Mouse (Mus musculus) heart, embryonic 16.5 days (tissue): ENCODE measurements around the gene Slc39a1. TPM values are rescaled to one million over a fixed set of nuclear protein-coding genes. Genes with fewer than 3 reads are reported as not detected.

Experiments
- ATAC-seq: fragments of 200-750 bp; cut with Nextera tagmentation; replicated peaks from 2 replicates; pipeline ENCODE4 v1.8.0; 2017; ENCODE audit warnings: moderate number of reproducible peaks; ENCODE audit not compliant: insufficient read depth, low FRiP score; ENCODE audit errors: extremely low read depth
- H3K27ac ChIP-seq: fragments of 300-500 bp; sonication (generic); 2 replicates; pipeline ENCODE4 v1.5.1; 2014; ENCODE audit warnings: mild to moderate bottlenecking, low read length, control low read depth, moderate library complexity
- H3K27me3 ChIP-seq: fragments of 300-500 bp; sonication (generic); 2 replicates; pipeline ENCODE4 v1.6.1; 2014; ENCODE audit warnings: low read length, mixed read lengths; ENCODE audit not compliant: control insufficient read depth, insufficient read depth
- H3K36me3 ChIP-seq: fragments of 300-500 bp; sonication (generic); 2 replicates; pipeline ENCODE4 v1.6.1; 2014; ENCODE audit not compliant: control insufficient read depth, insufficient read depth
- H3K4me1 ChIP-seq: fragments of 300-500 bp; sonication (generic); 2 replicates; pipeline ENCODE4 v1.6.1; 2014; ENCODE audit warnings: low read length, mixed read lengths; ENCODE audit not compliant: control insufficient read depth, insufficient read depth
- H3K4me2 ChIP-seq: fragments of 300-500 bp; sonication (generic); 2 replicates; pipeline ENCODE4 v1.6.1; 2014; ENCODE audit warnings: low read depth, mild to moderate bottlenecking, control low read depth, low read length
- H3K4me3 ChIP-seq: fragments of 300-500 bp; sonication (generic); 2 replicates; pipeline ENCODE4 v1.5.1; 2014; ENCODE audit warnings: mild to moderate bottlenecking, control low read depth, low read length
- H3K9ac ChIP-seq: fragments of 300-500 bp; sonication (generic); 2 replicates; pipeline ENCODE4 v1.6.1; 2014; ENCODE audit warnings: low read length, control low read depth
- H3K9me3 ChIP-seq: fragments of 300-500 bp; sonication (generic); replicated peaks from 2 replicates; pipeline ENCODE4 v1.6.1; 2016; ENCODE audit warnings: low read length; ENCODE audit not compliant: control insufficient read depth
- WGBS: fragments of 180-500 bp; shearing (Covaris S2); extraction: QIAGEN DNeasy Blood & Tissue Kit; methylation state at CpG from one replicate; pipeline ENCODE4 v1.1.7; 2014; 5-methylcytosine and 5-hydroxymethylcytosine counted together
- polyA plus RNA-seq: library from polyadenylated mRNA; unstranded; fragments of >200 nt; fragmentation: Nextera tagmentation; extraction: Ambion mirVana; gene quantifications from 2 replicates; pipeline ENCODE4 v1.2.1, GENCODE M21; 2015

Slc39a1 gene
- polyA plus RNA-seq, 1 experiment from 2014 or later = 61.5 TPM

DNA sequence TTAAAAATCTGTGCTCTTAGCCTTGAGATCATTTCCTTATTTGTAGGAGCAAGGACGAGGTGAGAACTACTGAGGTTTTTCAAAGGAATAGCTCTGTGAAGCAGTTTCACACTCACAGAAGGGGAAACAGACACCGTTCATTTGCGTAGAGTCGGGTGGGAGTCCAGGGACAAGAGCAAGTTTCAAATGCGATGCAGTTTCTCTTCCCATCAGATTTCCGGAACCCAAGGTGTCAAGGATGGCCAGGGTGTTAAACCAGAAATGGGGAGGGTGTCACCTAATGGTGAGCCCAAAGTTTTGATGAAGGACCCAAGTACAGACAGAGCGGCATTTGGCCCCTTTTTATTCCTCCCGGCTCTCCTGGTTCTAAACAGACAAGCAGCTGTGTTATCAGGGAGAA lies 16.9 kb upstream of the Slc39a1 start:
- Histone ChIP-seq H3K36me3 (peaks cover 19% of the 10 kb centered on the region), H3K9ac (peak overlapping the region; percentile 85), H3K9me3 (no peaks in the 10 kb centered on the region), H3K4me2 (peak overlapping the region; percentile 81), H3K4me1 (peaks cover 4% of the 10 kb centered on the region; the same call in 1 of the 2 replicates), H3K27ac (peak overlapping the region; percentile 89), H3K27me3 (no peaks in the 10 kb centered on the region), H3K4me3 (peak overlapping the region; percentile 70)
- WGBS = 9% methylated on average over 8 of the region's 8 CpGs
- no peak for ATAC-seq

DNA sequence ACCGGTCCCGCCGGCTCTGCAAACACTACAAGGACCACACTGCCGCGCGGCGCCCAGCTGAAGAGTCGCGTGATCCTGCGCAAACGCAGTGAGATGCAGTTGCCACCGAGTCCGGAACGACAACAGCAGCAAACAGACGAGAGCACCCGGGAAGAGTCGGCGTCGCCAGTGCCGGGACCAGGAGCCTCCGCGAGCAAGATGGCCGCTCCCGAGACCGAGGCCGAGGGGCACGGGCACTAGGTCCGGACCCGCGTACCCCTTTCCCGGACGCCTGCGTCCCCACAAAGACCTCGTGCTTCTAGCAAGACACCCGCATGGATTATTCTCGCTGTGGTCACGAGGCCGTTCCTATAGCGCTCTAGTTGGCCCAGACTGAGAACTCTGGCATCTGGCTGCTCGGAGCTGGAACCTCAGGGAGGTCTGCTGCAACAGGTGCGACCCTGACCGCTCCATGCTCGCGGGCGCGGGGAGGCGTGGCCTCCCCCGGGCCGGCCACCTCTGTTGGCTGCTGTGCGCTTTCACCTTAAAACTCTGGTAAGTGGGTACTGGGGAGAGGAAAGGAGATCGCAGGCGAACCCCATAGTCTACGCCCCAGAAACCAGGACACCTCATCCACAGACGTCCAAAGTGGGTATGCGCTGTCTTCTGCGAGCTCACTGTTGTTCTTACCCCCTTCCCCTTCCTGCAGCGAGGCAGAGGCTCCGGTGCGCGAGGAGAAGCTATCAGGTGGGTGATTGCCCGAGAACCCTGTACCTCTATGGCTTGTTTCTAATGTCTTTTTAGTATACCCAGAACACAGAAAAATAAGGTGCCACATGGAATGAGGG lies 16.3 kb upstream of the Slc39a1 start, which contains the start of gene Jtb:
Jtb (plus strand) TSS at position 91 of the 827 bp plus-strand sequence.
- peak; percentile 96 for ATAC-seq
- under 1% methylated on average over 61 of the region's 61 CpGs for WGBS
- H3K9me3 ChIP-seq = no peaks in the 10 kb centered on the region

GRCm38 (mm10) chr3:90241251-90241650 lies 6.7 kb upstream of the Slc39a1 start:
- no peak overlapping the region for H3K27ac ChIP-seq
- 81% methylated on average over 2 of the region's 2 CpGs for WGBS
- no peaks in the 10 kb centered on the region for H3K9me3 ChIP-seq
- H3K27me3 ChIP-seq = no peaks in the 10 kb centered on the region
- ATAC-seq = no peak
- H3K36me3 ChIP-seq = peaks cover 5% of the 10 kb centered on the region; the same call in 1 of the 2 replicates
- peaks cover 10% of the 10 kb centered on the region for H3K4me1 ChIP-seq
- H3K9ac ChIP-seq = no peak overlapping the region
- H3K4me3 ChIP-seq = no peak overlapping the region
- H3K4me2 ChIP-seq = no peak overlapping the region

More for the DNA sequence above, 16.3 kb upstream of the Slc39a1 start, which contains the start of gene Jtb:
- Histone ChIP-seq H3K36me3 (peaks cover 22% of the 10 kb centered on the region), H3K4me3 (peak within 1 kb of the TSS; percentile 70), H3K4me2 (peak within 1 kb of the TSS; percentile 81), H3K27me3 (no peaks in the 10 kb centered on the region), H3K9ac (peak within 1 kb of the TSS; percentile 85), H3K27ac (peak within 1 kb of the TSS; percentile 89), H3K4me1 (peaks cover 4% of the 10 kb centered on the region; the same call in 1 of the 2 replicates)

DNA sequence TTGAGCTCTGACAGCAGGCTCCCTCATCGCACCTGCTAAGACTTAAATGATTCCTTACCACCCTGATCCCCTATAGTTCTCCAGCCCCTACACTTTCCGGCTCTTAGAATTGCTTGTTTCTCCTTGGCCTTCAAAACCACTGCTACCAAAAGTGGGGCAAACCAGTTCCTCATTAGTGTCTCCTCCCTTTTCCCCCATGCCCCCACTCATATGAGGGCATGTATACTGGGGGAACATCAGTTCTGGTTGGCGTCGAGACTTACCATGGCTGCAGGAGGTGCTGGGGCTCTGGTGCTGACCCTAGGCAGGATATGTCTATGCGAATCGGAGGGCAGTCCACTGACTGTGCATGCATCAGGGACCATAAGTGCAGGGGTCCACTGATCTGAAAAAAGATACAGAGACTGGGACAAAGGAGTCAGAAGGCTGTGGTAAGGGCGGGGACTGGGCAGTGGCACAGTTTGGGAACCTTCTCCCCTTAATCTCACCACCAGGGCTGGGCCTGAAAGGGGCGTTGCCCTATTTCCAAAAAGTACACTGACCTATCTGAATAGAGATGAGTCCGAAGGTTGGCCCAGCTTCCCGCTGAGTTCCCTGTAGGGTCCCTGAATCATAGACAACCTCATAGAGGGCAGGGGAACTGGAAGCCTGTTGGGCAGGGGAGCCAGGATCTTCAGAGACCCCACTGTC lies 6.2 kb upstream of the Slc39a1 start:
- peaks cover 2% of the 10 kb centered on the region; the same call in 1 of the 2 replicates for H3K36me3 ChIP-seq
- no peak overlapping the region for H3K4me3 ChIP-seq
- no peaks in the 10 kb centered on the region for H3K9me3 ChIP-seq
- no peak overlapping the region for H3K4me2 ChIP-seq
- peaks cover 10% of the 10 kb centered on the region for H3K4me1 ChIP-seq
- H3K9ac ChIP-seq = no peak overlapping the region
- H3K27ac ChIP-seq = no peak overlapping the region
- 87% methylated on average over 10 of the region's 10 CpGs for WGBS
- H3K27me3 ChIP-seq = no peaks in the 10 kb centered on the region
- no peak for ATAC-seq

DNA sequence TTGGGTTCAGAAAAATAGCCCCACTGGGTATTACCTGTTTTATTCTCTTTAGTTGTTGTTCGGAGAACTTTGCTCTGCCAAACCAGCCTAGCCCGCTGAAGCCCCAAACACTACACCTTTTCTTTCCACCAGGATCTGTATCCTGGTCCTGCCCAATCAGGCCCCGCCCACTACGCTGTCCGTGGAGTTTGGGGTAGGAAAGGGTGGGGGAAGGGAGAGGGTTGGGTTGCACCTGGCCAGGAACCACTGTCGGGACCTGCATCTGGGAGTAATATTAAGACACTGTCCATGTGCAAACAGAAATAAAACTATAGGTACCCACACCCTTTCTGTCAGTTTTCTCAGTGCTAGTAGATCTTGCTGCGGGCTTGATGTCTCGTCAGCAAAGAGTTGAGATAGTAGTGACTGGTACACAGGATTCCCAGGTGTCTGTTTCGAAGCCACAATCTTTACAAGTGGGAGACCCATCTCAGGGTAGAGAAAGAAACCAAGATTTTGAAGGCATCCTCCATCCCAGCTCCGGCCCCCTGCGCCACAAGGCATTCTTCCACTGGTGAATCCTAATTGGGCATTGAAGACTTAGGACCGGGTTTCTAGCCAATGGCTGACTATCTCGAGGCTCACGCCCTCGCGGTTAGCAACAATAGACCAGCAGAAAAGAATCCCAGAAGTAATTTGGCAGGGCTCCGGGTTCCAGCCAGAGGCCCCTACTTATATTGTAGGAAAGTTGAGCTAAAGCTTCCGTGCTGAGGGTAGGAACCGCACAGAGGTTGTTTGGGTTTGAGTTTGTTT lies 4.8 kb upstream of the Slc39a1 start, which contains the start of gene Creb3l4:
Creb3l4 (minus strand) TSS at position 529 of the 792 bp plus-strand sequence.
- peak within 1 kb of the TSS; percentile 56 for H3K9ac ChIP-seq
- peaks cover 13% of the 10 kb centered on the region for H3K4me1 ChIP-seq
- no peaks in the 10 kb centered on the region for H3K27me3 ChIP-seq
- peak within 1 kb of the TSS; percentile 78 for H3K4me2 ChIP-seq
- H3K27ac ChIP-seq = peak within 1 kb of the TSS; percentile 56
- no peaks in the 10 kb centered on the region for H3K36me3 ChIP-seq
- 9% methylated on average over 19 of the region's 19 CpGs for WGBS
- H3K4me3 ChIP-seq = peak within 1 kb of the TSS; percentile 54
- ATAC-seq = peak; percentile 42
- no peaks in the 10 kb centered on the region for H3K9me3 ChIP-seq

- Histone ChIP-seq H3K27ac (no peak overlapping the region), H3K4me2 (no peak overlapping the region), H3K36me3 (peaks cover 2% of the 10 kb centered on the region; the same call in 1 of the 2 replicates), H3K9me3 (no peaks in the 10 kb centered on the region), H3K9ac (no peak overlapping the region), H3K4me1 (peaks cover 17% of the 10 kb centered on the region), H3K4me3 (no peak overlapping the region), H3K27me3 (no peaks in the 10 kb centered on the region)
- no peak for ATAC-seq
- 65% methylated on average over 2 of the region's 2 CpGs for WGBS
These were observed 2.6 kb upstream of the Slc39a1 start for GRCm38 (mm10) chr3:90245406-90245805.

DNA sequence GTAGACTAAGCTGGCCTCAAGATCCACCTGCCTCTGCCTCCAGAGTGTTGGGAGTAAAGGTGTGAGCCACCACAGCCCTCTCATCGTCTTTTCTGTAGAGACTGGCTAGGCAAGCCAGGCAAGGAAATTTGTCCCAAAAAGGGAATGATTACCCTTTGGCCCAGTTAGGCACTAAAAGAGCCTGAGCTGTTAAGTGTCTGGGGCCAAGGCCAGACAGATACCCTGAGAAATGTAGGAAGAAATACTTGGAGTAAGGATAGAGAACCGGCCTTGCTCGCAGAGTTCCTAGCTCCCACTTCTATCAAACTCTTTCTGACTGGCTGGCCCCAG lies 377 bp upstream of the Slc39a1 start:
- peak overlapping the region; percentile 93 for H3K4me3 ChIP-seq
- H3K27ac ChIP-seq = peak overlapping the region; percentile 95
- no peaks in the 10 kb centered on the region for H3K27me3 ChIP-seq
- no peak for ATAC-seq
- WGBS = 2% methylated on average over 3 of the region's 3 CpGs
- H3K9me3 ChIP-seq = no peaks in the 10 kb centered on the region
- peak overlapping the region; percentile 82 for H3K4me2 ChIP-seq
- H3K4me1 ChIP-seq = peaks cover 17% of the 10 kb centered on the region
- peaks cover 12% of the 10 kb centered on the region for H3K36me3 ChIP-seq
- peak overlapping the region; percentile 63 for H3K9ac ChIP-seq

DNA sequence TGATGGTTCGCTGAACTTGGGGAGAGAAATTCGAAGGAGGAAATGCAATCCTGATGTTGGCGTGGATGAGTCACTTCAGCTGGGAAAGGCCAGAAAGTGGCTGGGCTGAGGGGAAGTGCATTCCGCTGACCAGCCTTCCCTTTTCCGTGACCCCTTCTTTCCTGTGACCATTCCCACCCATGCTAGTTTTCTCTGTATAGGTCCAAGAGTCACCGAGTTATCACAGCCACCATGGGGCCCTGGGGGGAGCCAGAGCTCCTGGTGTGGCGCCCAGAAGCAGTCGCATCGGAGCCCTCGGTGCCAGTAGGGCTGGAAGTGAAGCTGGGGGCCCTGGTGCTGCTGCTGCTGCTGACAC lies 751 bp downstream of the Slc39a1 start:
- no peaks in the 10 kb centered on the region for H3K27me3 ChIP-seq
- peak; percentile 10; the same call in 1 of the 2 replicates for ATAC-seq
- H3K27ac ChIP-seq = peak overlapping the region; percentile 95
- 2% methylated on average over 10 of the region's 10 CpGs for WGBS
- H3K4me2 ChIP-seq = peak overlapping the region; percentile 82
- peaks cover 9% of the 10 kb centered on the region for H3K4me1 ChIP-seq
- peaks cover 12% of the 10 kb centered on the region for H3K36me3 ChIP-seq
- H3K4me3 ChIP-seq = peak overlapping the region; percentile 93
- H3K9me3 ChIP-seq = no peaks in the 10 kb centered on the region
- peak overlapping the region; percentile 92 for H3K9ac ChIP-seq
